Mouse (Mus musculus) yolk sac, embryonic 10.5 days (tissue): ENCODE results near the gene 2310039H08Rik.

Experiments
- DNase-seq: peaks from one replicate; pipeline ENCODE4 v3.0.0-alpha.2; 2017; ENCODE audit warnings: low spot score

Gene 2310039H08Rik

GRCm38 (mm10) chr17:46772404-46773277 is at the start of gene 2310039H08Rik:
TSS of gene 2310039H08Rik (plus strand) at chr17:46772635.
- DNase-seq, result peak; percentile 92

- no peak for DNase-seq
These were observed 47.9 kb upstream of the 2310039H08Rik start for GRCm38 (mm10) chr17:46724477-46725084.

GRCm38 (mm10) chr17:46725273-46725672 is 47.2 kb upstream of the 2310039H08Rik start:
- no peak for DNase-seq

GRCm38 (mm10) chr17:46725731-46726645 is 46.4 kb upstream of the 2310039H08Rik start:
- DNase-seq, result no peak

GRCm38 (mm10) chr17:46727271-46727670 is 45.2 kb upstream of the 2310039H08Rik start:
- no peak for DNase-seq

GRCm38 (mm10) chr17:46728021-46728420 is 44.4 kb upstream of the 2310039H08Rik start:
- DNase-seq, result no peak

- DNase-seq, result no peak
These were observed 43.9 kb upstream of the 2310039H08Rik start for GRCm38 (mm10) chr17:46728496-46728895.

- DNase-seq, result no peak
These were observed 43.5 kb upstream of the 2310039H08Rik start, which contains the start of gene Gnmt for GRCm38 (mm10) chr17:46728904-46729318. TSS of gene Gnmt (minus strand) at chr17:46729168.

- DNase-seq, result no peak
These were observed 38.4 kb upstream of the 2310039H08Rik start for GRCm38 (mm10) chr17:46734055-46734454.

GRCm38 (mm10) chr17:46735287-46735686 is 37.1 kb upstream of the 2310039H08Rik start:
- DNase-seq, result peak; percentile 50

- no peak for DNase-seq
These were observed 36.3 kb upstream of the 2310039H08Rik start for GRCm38 (mm10) chr17:46736160-46736559.

GRCm38 (mm10) chr17:46741305-46741704 is 31.1 kb upstream of the 2310039H08Rik start:
- no peak for DNase-seq

GRCm38 (mm10) chr17:46742986-46743385 is 29.4 kb upstream of the 2310039H08Rik start:
- DNase-seq, result no peak

GRCm38 (mm10) chr17:46745506-46745905 is 26.9 kb upstream of the 2310039H08Rik start:
- no peak for DNase-seq

- DNase-seq, result no peak
These were observed 25.2 kb upstream of the 2310039H08Rik start for GRCm38 (mm10) chr17:46747234-46747633.

- no peak for DNase-seq
These were observed 24.6 kb upstream of the 2310039H08Rik start for GRCm38 (mm10) chr17:46747806-46748205.

- no peak for DNase-seq
These were observed 23.2 kb upstream of the 2310039H08Rik start for GRCm38 (mm10) chr17:46749282-46749681.

GRCm38 (mm10) chr17:46750580-46750979 is 21.9 kb upstream of the 2310039H08Rik start:
- no peak for DNase-seq

GRCm38 (mm10) chr17:46751056-46751793 is 21.2 kb upstream of the 2310039H08Rik start:
- DNase-seq, result no peak

GRCm38 (mm10) chr17:46751794-46752556 is 20.5 kb upstream of the 2310039H08Rik start, which contains the start of gene Cnpy3:
TSS of gene Cnpy3 (minus strand) at chr17:46752214.
- peak; percentile 98 for DNase-seq
